Mouse (Mus musculus) small intestine, adult 2 months (tissue): Measurements from ENCODE around the gene Trak1.

Experiments
- CTCF ChIP-seq: fragments of 200-500 bp; IDR thresholded peaks from 2 replicates; pipeline ENCODE4 v1.5.1; 2012; ENCODE audit warnings: low read depth, mild to moderate bottlenecking, control low read depth, inconsistent platforms, low read length, moderate library complexity, mixed read lengths; ENCODE audit not compliant: insufficient replicate concordance, insufficient read length; ENCODE audit errors: extremely low read depth
- POLR2A ChIP-seq: fragments of 200-500 bp; IDR thresholded peaks from 2 replicates; pipeline ENCODE4 v1.6.1; 2012; ENCODE audit warnings: low read depth, mild to moderate bottlenecking, control low read depth, inconsistent platforms, low read length, moderate library complexity

DNA sequence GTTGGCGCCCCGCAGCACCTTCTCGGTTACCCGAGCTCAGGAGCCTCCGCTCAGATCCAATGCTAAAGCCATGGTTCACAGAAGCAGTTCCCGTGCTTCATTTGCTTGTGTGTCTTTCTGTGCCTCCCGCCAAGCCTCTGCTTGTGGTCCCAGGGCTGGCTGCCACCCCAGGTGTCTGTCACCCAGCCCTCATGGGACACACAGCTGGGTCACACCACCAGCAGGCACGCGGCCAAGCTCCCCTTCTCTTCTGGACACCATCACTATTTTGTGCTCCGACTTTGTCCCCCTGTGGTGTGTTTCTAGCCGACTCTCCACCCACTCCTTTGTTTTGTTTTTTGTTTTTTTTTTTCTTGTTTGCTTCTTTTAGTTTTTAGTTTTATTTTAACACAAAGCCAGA, 170.2 kb downstream of the Trak1 start:
- TF ChIP-seq CTCF: no peak
- TF ChIP-seq POLR2A: no peak
